Comparison of ENCODE assay signal across 9 mouse cellular contexts in the genomic region with DNA sequence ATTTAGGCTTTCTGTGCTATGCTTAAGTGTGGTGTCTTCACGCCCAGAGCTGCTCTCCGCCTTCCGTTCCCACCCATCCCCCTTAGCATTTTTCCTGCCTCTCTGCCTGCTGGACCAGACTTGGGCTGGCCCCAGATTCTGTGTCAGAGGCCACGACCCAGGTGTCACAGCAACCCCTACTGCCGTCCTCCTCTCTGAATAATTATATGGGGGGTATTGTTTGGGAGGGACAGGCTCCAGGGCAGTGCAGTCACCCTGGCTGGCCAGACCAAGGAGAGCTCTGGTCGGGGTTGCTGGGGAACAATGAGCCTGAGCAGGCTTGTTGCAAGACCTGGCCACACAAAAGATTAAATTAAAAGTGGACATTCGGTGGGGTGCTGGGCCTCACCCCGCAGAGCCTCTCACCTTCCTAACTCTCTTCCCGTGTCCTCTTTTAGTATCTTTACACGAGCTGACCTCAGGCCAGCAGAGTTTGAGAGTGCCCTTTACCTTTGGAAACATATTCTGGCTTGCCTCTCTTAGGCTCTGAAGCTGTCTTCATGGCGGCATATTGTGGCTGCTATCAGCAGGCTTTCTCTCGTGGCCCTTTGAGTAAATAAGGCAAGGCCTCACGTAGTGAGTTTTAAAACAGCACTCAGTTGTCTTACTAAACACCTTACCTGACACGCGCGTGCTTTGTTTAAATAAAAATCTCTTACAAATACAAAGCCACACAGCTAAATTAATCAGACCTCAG. TPM values are rescaled to one million over a fixed set of nuclear protein-coding genes. Genes with fewer than 3 reads are reported as not detected.
DNase-seq lines count a peak whose midpoint lies in the region; ATAC-seq and TF ChIP-seq lines count a peak whose summit lies in the region.
"Had no signal": no experiment of that assay in that cellular context is flagged by ENCODE, and none has a peak within 500 bp of the region (broad histone marks: within the 10 kb centered on the region; RNA-seq: fewer than 3 reads in every experiment).

No protein-coding gene starts in this region.

- no peak overlapping the region for H3K27ac ChIP-seq in liver, embryonic 12.5 days
- H3K27ac ChIP-seq in embryonic facial prominence, embryonic 12.5 days: peak overlapping the region; percentile 60
- H3K27ac ChIP-seq in hindbrain, postnatal 0 days: peak overlapping the region; percentile 36; the same call in 1 of the 2 replicates
- peak overlapping the region; percentile 78 for H3K27ac ChIP-seq in neural tube, embryonic 11.5 days (ENCODE audit: low read depth, low read length)

- H3K9me3 ChIP-seq in liver, embryonic 12.5 days (replicated peaks): no peaks in the 10 kb centered on the region
- H3K9me3 ChIP-seq in embryonic facial prominence, embryonic 12.5 days: no peaks in the 10 kb centered on the region
- H3K9me3 ChIP-seq in hindbrain, postnatal 0 days (ENCODE audit: low read length): no peaks in the 10 kb centered on the region
- no peaks in the 10 kb centered on the region for H3K9me3 ChIP-seq in neural tube, embryonic 11.5 days (ENCODE audit: control insufficient read depth, low read length)

- no peak overlapping the region for H3K9ac ChIP-seq in liver, embryonic 12.5 days
- H3K9ac ChIP-seq in embryonic facial prominence, embryonic 12.5 days: no peak overlapping the region
- no peak overlapping the region for H3K9ac ChIP-seq in hindbrain, postnatal 0 days (replicated peaks; ENCODE audit: low read length)
- H3K9ac ChIP-seq in neural tube, embryonic 11.5 days (ENCODE audit: low read length): peak overlapping the region; percentile 39; the same call in 1 of the 2 replicates

- H3K36me3 ChIP-seq in liver, embryonic 12.5 days: no peaks in the 10 kb centered on the region
- no peaks in the 10 kb centered on the region for H3K36me3 ChIP-seq in embryonic facial prominence, embryonic 12.5 days
- H3K36me3 ChIP-seq in hindbrain, postnatal 0 days (ENCODE audit: insufficient read depth, low read length): no peaks in the 10 kb centered on the region
- H3K36me3 ChIP-seq in neural tube, embryonic 11.5 days (ENCODE audit: control insufficient read depth, insufficient read depth, low read length): no peaks in the 10 kb centered on the region

- no peak for TF ChIP-seq CTCF in hindbrain, postnatal 0 days (IDR thresholded peaks at IDR 0.05; ENCODE audit: low read depth)

- no peak for ATAC-seq in liver, embryonic 12.5 days
- 0 out of 2 replicates have a peak, but pooled peaks have one; percentile 37 for ATAC-seq in embryonic facial prominence, embryonic 12.5 days (ENCODE audit: insufficient number of reproducible peaks, insufficient read depth, low FRiP score, low TSS enrichment)
- no peak for ATAC-seq in hindbrain, postnatal 0 days
- ATAC-seq in neural tube, embryonic 11.5 days (ENCODE audit: insufficient read depth, low FRiP score, low TSS enrichment): peak; percentile 33; the same call in 1 of the 2 replicates

- H3K4me1 ChIP-seq in liver, embryonic 12.5 days: peaks cover 21% of the 10 kb centered on the region
- peaks cover 49% of the 10 kb centered on the region for H3K4me1 ChIP-seq in embryonic facial prominence, embryonic 12.5 days
- H3K4me1 ChIP-seq in hindbrain, postnatal 0 days (ENCODE audit: insufficient read depth, low read length): no peaks in the 10 kb centered on the region
- H3K4me1 ChIP-seq in neural tube, embryonic 11.5 days (ENCODE audit: control insufficient read depth, insufficient read depth, low read length): peaks cover 43% of the 10 kb centered on the region

- H3K4me3 ChIP-seq in liver, embryonic 12.5 days: no peak overlapping the region
- no peak overlapping the region for H3K4me3 ChIP-seq in embryonic facial prominence, embryonic 12.5 days
- H3K4me3 ChIP-seq in hindbrain, postnatal 0 days (ENCODE audit: low read length): no peak overlapping the region
- H3K4me3 ChIP-seq in neural tube, embryonic 11.5 days (ENCODE audit: low read depth, low read length): no peak overlapping the region

- peak; percentile 24 for DNase-seq in liver
- DNase-seq in hindbrain, postnatal 0 days (ENCODE audit: low spot score): no peak
- DNase-seq in neural tube, embryonic 11.5 days (ENCODE audit: low spot score): peak; percentile 58
- DNase-seq in testis, postnatal 10 days (ENCODE audit: low spot score): no peak
- no peak for DNase-seq in gastrocnemius, postnatal 10 days
- no peak for DNase-seq in gastrocnemius, postnatal 14 days

- 47% methylated on average over 16 of the region's 16 CpGs for WGBS in liver, embryonic 12.5 days (ENCODE audit: insufficient replicate concordance)
- WGBS in embryonic facial prominence, embryonic 12.5 days: 25% methylated on average over 16 of the region's 16 CpGs
- 38% methylated on average over 16 of the region's 16 CpGs for WGBS in hindbrain, postnatal 0 days
- WGBS in neural tube, embryonic 11.5 days: 18% methylated on average over 16 of the region's 16 CpGs

- no peak overlapping the region for H3K4me2 ChIP-seq in liver, embryonic 12.5 days
- no peak overlapping the region for H3K4me2 ChIP-seq in embryonic facial prominence, embryonic 12.5 days (replicated peaks)
- H3K4me2 ChIP-seq in hindbrain, postnatal 0 days (ENCODE audit: low read depth, low read length): no peak overlapping the region
- no peak overlapping the region for H3K4me2 ChIP-seq in neural tube, embryonic 11.5 days (ENCODE audit: low read depth)

- no peaks in the 10 kb centered on the region for H3K27me3 ChIP-seq in liver, embryonic 12.5 days (replicated peaks)
- no peaks in the 10 kb centered on the region for H3K27me3 ChIP-seq in embryonic facial prominence, embryonic 12.5 days
- no peaks in the 10 kb centered on the region for H3K27me3 ChIP-seq in hindbrain, postnatal 0 days (ENCODE audit: insufficient read depth, low read length)
- H3K27me3 ChIP-seq in neural tube, embryonic 11.5 days (ENCODE audit: control insufficient read depth, insufficient read depth, low read length): no peaks in the 10 kb centered on the region

- intact Hi-C loops in gastrocnemius, postnatal 14 days (cut with DNase I; ENCODE audit: low total_unique reads): no loop called here

RNA-seq across cellular contexts. Expression of a gene that starts 45.1 kb away (rescaled TPM):
- polyA plus RNA-seq in liver, embryonic 12.5 days (2016; fragmentation: Nextera tagmentation; extraction: Ambion mirVana): 0.35 and 0.48 TPM in 2 replicates
- 11.7 TPM in 2 replicates for polyA plus RNA-seq in embryonic facial prominence, embryonic 12.5 days (2016; fragmentation: Nextera tagmentation; extraction: Ambion mirVana)
- total RNA-seq in hindbrain, postnatal 0 days (2014; rRNA removed): 30.4 and 32.0 TPM in 2 replicates
- polyA plus RNA-seq in hindbrain, postnatal 0 days (2015; fragmentation: Nextera tagmentation; extraction: Ambion mirVana): 8.5 and 9.2 TPM in 2 replicates
- polyA plus RNA-seq in neural tube, embryonic 11.5 days (2014; fragmentation: Nextera tagmentation; extraction: Ambion mirVana): 11.0 and 11.9 TPM in 2 replicates
- total RNA-seq in gastrocnemius, postnatal 10 days (2021): 1 to 10 TPM; 5.0 to 5.3 TPM
- 1 to 10 TPM; 4.0 to 6.2 TPM for total RNA-seq in gastrocnemius, postnatal 14 days (2021)
- total RNA-seq: neutrophil, adult 5-6 weeks had no signal

Comparison
In these comparisons a context has a peak if more than half of its experiments do, and no peak if none do; other contexts are left out.
1. DNase-seq: peak in liver (single experiment) and neural tube, embryonic 11.5 days (single experiment); none in hindbrain, postnatal 0 days (single experiment), testis, postnatal 10 days (single experiment), gastrocnemius, postnatal 10 days (single experiment) and gastrocnemius, postnatal 14 days (single experiment).
2. ATAC-seq: peak in embryonic facial prominence, embryonic 12.5 days (single experiment) and neural tube, embryonic 11.5 days (single experiment); none in liver, embryonic 12.5 days (single experiment) and hindbrain, postnatal 0 days (single experiment).